Mouse (Mus musculus): ENCODE measurements around the gene Jmjd6.

GRCm38 (mm10) chr11:116826550-116827504 is 16.4 kb downstream of the Jmjd6 start:
- TF ChIP-seq CTCF (IDR thresholded peaks at IDR 0.05; ENCODE audit: insufficient read depth, low read length) (no peak), POLR2A (IDR thresholded peaks at IDR 0.05; ENCODE audit: borderline replicate concordance, extremely low read depth, low read depth, low read length) (no peak)
